Mouse (Mus musculus): ENCODE measurements around the gene Coq8a. TPM values are rescaled to one million over a fixed set of nuclear protein-coding genes. Genes with fewer than 3 reads are reported as not detected.

Gene Coq8a
- polyA plus RNA-seq, 1 experiment = 13.4 TPM

DNA sequence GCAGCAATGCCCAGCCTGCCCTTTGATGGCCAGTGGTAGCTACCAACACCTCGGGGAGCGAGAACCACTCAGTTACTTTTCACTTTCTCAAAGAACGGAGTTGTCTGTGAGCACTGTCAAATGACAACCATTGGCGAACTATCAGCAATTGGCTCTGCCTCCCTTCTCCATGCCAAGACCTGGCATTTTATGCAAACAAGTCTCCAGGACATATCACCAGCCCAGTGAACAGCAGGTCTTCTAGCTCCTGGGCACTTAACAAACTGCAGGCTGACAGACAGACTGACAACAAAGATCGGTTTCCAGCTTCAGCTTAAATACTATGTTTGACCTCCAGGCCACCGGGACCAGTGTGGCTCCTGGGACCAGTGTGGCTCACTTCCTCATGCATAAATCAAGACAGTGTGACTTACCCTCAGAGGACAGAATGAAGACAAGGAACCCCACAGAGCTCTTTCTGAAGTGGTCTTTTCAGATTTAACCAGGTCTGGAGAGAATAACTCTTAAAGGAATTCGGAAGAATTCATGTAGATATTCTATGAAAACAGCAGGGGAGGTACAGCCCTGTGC is 7.7 kb downstream of the Coq8a start:
- TF ChIP-seq POLR2A (IDR thresholded peaks at IDR 0.05; ENCODE audit: borderline replicate concordance, low read depth, low read length) = no peak
- no peak for TF ChIP-seq CTCF (IDR thresholded peaks at IDR 0.05; ENCODE audit: low read depth, low read length)
- no peak overlapping the region for H3K27ac ChIP-seq (ENCODE audit: insufficient read depth, low read depth, low read length)
- no peak overlapping the region for H3K4me3 ChIP-seq (ENCODE audit: insufficient read depth, low read length)
- peaks cover 38% of the 10 kb centered on the region for H3K4me1 ChIP-seq (ENCODE audit: control insufficient read depth, insufficient read depth, low read length)

DNA sequence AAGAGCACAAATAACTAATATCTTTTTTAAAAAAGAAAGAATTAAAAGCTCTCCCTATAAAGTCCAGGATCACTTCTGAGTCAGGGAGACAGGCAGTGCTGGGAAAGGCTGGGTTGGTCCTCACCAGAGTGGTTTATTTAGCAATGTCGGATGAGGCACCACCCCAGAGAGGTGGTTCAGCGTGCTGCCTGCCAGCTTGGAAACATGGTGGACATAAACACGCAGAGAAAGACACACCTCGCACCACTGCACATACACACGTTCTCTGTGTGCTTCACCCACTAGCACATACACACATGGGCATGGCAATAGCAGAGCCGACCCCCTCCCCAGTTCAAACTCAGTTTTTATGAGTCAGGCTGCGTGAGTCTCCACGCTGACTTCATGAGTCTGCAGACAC is 8.3 kb downstream of the Coq8a start:
- TF ChIP-seq POLR2A (IDR thresholded peaks at IDR 0.05; ENCODE audit: borderline replicate concordance, low read depth, low read length) (no peak), CTCF (IDR thresholded peaks at IDR 0.05; ENCODE audit: low read depth, low read length) (no peak)
- peaks cover 33% of the 10 kb centered on the region for H3K4me1 ChIP-seq (ENCODE audit: control insufficient read depth, insufficient read depth, low read length)
- H3K4me3 ChIP-seq (ENCODE audit: insufficient read depth, low read length) = no peak overlapping the region
- no peak overlapping the region for H3K27ac ChIP-seq (ENCODE audit: insufficient read depth, low read depth, low read length)

DNA sequence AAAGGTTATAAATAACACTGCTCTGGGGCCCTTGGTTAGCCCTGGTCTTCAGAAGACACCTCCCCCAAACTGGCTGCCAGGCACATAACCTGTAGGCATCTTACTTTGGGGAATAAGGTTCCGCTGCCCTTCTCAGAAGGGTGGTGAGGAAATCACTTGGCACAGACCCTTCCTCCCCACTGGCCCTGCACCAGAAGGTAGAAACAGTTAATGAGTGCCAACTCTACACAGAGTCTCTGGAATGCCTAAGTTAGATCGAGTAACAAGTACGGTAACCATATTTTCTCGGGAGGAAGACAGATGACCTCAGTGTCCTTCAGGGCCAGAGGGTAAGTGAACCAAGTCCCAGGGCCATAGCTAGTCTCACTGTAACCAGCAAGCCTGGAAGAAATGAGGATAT is 10.5 kb downstream of the Coq8a start:
- Histone ChIP-seq H3K4me3 (ENCODE audit: insufficient read depth, low read length) (no peak overlapping the region), H3K27ac (ENCODE audit: insufficient read depth, low read depth, low read length) (no peak overlapping the region), H3K4me1 (ENCODE audit: control insufficient read depth, insufficient read depth, low read length) (peaks cover 22% of the 10 kb centered on the region)
- no peak for TF ChIP-seq CTCF (IDR thresholded peaks at IDR 0.05; ENCODE audit: low read depth, low read length)
- TF ChIP-seq POLR2A (IDR thresholded peaks at IDR 0.05; ENCODE audit: borderline replicate concordance, low read depth, low read length) = no peak

DNA sequence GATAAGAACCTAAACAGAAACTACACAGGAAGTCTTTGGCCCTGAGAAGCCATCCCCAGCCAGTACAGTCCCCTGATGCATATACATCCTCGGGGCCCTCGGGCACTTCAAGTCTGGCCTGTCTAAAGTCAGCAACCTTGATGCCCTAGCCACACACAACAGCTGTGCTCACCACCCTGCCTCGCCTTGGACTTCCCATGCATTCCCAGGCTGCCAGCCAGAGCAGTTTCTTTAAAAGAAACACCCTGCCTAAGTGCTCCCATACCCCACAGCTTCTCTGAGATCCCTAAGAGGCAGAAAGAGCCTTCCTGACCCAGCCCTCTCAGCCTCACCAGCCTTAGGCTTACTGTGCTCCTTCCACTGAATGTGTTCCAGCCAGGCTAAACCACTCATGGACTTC is 13.0 kb downstream of the Coq8a start:
- H3K27ac ChIP-seq (ENCODE audit: insufficient read depth, low read depth, low read length) = no peak overlapping the region

DNA sequence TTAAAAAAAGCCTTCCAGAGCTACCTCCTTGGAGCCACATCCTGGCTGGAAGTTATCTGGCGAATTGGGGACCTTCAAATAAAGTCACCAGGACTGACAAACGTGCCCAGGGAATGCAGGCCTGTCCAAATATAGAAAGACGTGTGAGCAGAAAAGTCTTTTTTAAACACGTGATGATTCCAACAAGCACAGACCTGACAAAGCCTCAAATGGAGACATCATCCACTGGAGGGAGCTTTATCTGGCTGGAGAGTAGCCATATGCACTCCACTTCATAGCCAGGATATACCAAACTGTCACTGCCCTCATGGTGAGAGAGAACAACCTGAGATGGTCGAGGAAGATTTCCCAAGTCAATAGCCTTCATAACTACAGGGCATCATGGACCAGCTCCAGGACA is 13.5 kb downstream of the Coq8a start:
- no peaks in the 10 kb centered on the region for H3K4me1 ChIP-seq (ENCODE audit: control insufficient read depth, insufficient read depth, low read length)
- no peak overlapping the region for H3K27ac ChIP-seq (ENCODE audit: insufficient read depth, low read depth, low read length)
- TF ChIP-seq CTCF (IDR thresholded peaks at IDR 0.05; ENCODE audit: low read depth, low read length) (no peak), POLR2A (IDR thresholded peaks at IDR 0.05; ENCODE audit: borderline replicate concordance, low read depth, low read length) (no peak)
- no peak overlapping the region for H3K4me3 ChIP-seq (ENCODE audit: insufficient read depth, low read length)

More for the DNA sequence above, 13.0 kb downstream of the Coq8a start:
- no peak for TF ChIP-seq POLR2A (IDR thresholded peaks at IDR 0.05; ENCODE audit: borderline replicate concordance, low read depth, low read length)
- no peak for TF ChIP-seq CTCF (IDR thresholded peaks at IDR 0.05; ENCODE audit: low read depth, low read length)
- H3K4me3 ChIP-seq (ENCODE audit: insufficient read depth, low read length) = no peak overlapping the region
- peaks cover 3% of the 10 kb centered on the region for H3K4me1 ChIP-seq (ENCODE audit: control insufficient read depth, insufficient read depth, low read length)

GRCm38 (mm10) chr1:180184768-180185167 is 14.6 kb downstream of the Coq8a start:
- Histone ChIP-seq H3K4me3 (ENCODE audit: insufficient read depth, low read length) (no peak overlapping the region), H3K27ac (ENCODE audit: insufficient read depth, low read depth, low read length) (no peak overlapping the region), H3K4me1 (ENCODE audit: control insufficient read depth, insufficient read depth, low read length) (no peaks in the 10 kb centered on the region)
- no peak for TF ChIP-seq POLR2A (IDR thresholded peaks at IDR 0.05; ENCODE audit: borderline replicate concordance, low read depth, low read length)
- no peak for TF ChIP-seq CTCF (IDR thresholded peaks at IDR 0.05; ENCODE audit: low read depth, low read length)

- TF ChIP-seq POLR2A (IDR thresholded peaks at IDR 0.05; ENCODE audit: borderline replicate concordance, low read depth, low read length) (no peak), CTCF (IDR thresholded peaks at IDR 0.05; ENCODE audit: low read depth, low read length) (no peak)
- no peak overlapping the region for H3K4me3 ChIP-seq (ENCODE audit: insufficient read depth, low read length)
- H3K27ac ChIP-seq (ENCODE audit: insufficient read depth, low read depth, low read length) = no peak overlapping the region
- no peaks in the 10 kb centered on the region for H3K4me1 ChIP-seq (ENCODE audit: control insufficient read depth, insufficient read depth, low read length)
These were observed 15.8 kb downstream of the Coq8a start for GRCm38 (mm10) chr1:180183525-180184159.

- Histone ChIP-seq H3K4me1 (ENCODE audit: control insufficient read depth, insufficient read depth, low read length) (no peaks in the 10 kb centered on the region), H3K4me3 (ENCODE audit: insufficient read depth, low read length) (no peak overlapping the region), H3K27ac (ENCODE audit: insufficient read depth, low read depth, low read length) (no peak overlapping the region)
- TF ChIP-seq CTCF (IDR thresholded peaks at IDR 0.05; ENCODE audit: low read depth, low read length) = no peak
- TF ChIP-seq POLR2A (IDR thresholded peaks at IDR 0.05; ENCODE audit: borderline replicate concordance, low read depth, low read length) = no peak
These were observed 16.7 kb downstream of the Coq8a start for GRCm38 (mm10) chr1:180182731-180183130.

- TF ChIP-seq POLR2A (IDR thresholded peaks at IDR 0.05; ENCODE audit: borderline replicate concordance, low read depth, low read length) (no peak), CTCF (IDR thresholded peaks at IDR 0.05; ENCODE audit: low read depth, low read length) (no peak)
- Histone ChIP-seq H3K4me3 (ENCODE audit: insufficient read depth, low read length) (no peak overlapping the region), H3K4me1 (ENCODE audit: control insufficient read depth, insufficient read depth, low read length) (no peaks in the 10 kb centered on the region), H3K27ac (ENCODE audit: insufficient read depth, low read depth, low read length) (no peak overlapping the region)
These were observed 17.5 kb downstream of the Coq8a start for GRCm38 (mm10) chr1:180181966-180182319.

DNA sequence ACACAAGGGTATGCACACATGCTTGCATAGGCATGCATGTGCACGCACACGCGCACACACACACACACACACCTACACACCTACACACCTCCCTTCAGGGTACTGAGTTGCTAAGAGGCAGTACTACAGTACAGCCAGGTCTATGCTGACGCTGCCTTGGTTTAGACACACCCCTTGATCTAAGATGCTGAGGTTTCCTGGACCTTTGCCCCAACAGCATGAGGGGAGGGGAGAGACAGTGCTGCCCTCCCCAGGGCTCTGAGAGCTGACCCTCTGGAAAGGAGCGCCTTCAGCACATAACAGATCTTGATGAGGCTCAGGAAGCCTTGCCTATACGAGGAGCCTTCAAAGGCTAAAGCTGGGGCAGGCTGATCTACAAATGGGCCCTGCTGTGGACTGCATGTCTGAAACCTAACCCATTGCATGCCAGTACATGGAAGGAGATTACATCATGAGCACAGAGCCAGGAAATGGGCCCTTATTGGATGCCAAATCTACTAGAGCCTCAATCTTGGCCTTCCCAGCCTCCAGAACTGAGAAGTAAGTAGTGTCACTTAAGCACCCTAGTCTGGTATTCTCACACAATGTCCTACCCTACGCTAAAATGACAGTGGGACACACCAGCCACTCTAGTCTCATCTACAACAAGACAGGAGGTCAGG is 18.0 kb downstream of the Coq8a start:
- TF ChIP-seq CTCF (IDR thresholded peaks at IDR 0.05; ENCODE audit: low read depth, low read length) = no peak
- no peak for TF ChIP-seq POLR2A (IDR thresholded peaks at IDR 0.05; ENCODE audit: borderline replicate concordance, low read depth, low read length)
- Histone ChIP-seq H3K4me3 (ENCODE audit: insufficient read depth, low read length) (no peak overlapping the region), H3K27ac (ENCODE audit: insufficient read depth, low read depth, low read length) (no peak overlapping the region), H3K4me1 (ENCODE audit: control insufficient read depth, insufficient read depth, low read length) (no peaks in the 10 kb centered on the region)
